Mouse (Mus musculus) testis, adult 2 months (tissue): ENCODE data around the gene Zfp346.

Experiments
- CTCF ChIP-seq: fragments of 200-500 bp; IDR thresholded peaks from 2 replicates; pipeline ENCODE4 v1.5.1; 2012; ENCODE audit warnings: low read depth, mild to moderate bottlenecking, inconsistent platforms, low read length, moderate library complexity; ENCODE audit not compliant: control insufficient read depth, insufficient read depth, insufficient replicate concordance
- POLR2A ChIP-seq: fragments of 200-500 bp; IDR thresholded peaks from 2 replicates; pipeline ENCODE4 v1.6.1; 2012; ENCODE audit warnings: low read depth, mild to moderate bottlenecking, inconsistent platforms, low read length, moderate library complexity; ENCODE audit not compliant: control insufficient read depth

- TF ChIP-seq CTCF (no peak), POLR2A (no peak)
Measured at GRCm38 (mm10) chr13:55103351-55103750, 1.8 kb upstream of the Zfp346 start.
